Mouse (Mus musculus): ENCODE measurements around the gene Hsf2bp. TPM values are rescaled to one million over a fixed set of nuclear protein-coding genes. Genes with fewer than 3 reads are reported as not detected.

Hsf2bp gene
- polyA plus RNA-seq, 1 experiment, result 0.30 TPM

DNA sequence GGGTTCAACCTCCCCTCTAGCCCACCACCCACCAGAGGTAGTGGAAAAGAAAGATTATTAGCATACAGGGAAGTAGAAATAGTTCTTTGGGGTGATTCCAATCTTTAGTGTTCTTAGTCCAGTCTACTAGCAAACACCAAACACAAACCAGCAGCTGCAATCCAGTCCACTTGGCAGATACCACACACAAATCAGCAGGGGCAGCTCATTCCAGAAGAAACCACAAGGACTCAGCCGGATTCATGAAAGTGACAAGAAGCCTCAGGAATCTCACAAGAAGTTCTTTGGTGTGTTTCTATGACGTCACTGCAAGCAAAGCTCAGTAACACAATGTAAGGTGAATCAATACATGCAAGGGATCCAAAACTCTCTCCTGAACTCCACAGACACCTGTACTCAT, 44.1 kb downstream of the Hsf2bp start:
- no peak for DNase-seq (ENCODE audit: extremely low spot score in 1 of 2, low spot score in 1 of 2)

GRCm38 (mm10) chr17:31989035-31989434, 47.1 kb downstream of the Hsf2bp start:
- no peak for DNase-seq (ENCODE audit: extremely low spot score in 1 of 2, low spot score in 1 of 2)

GRCm38 (mm10) chr17:31986915-31987314, 49.2 kb downstream of the Hsf2bp start:
- DNase-seq (ENCODE audit: extremely low spot score in 1 of 2, low spot score in 1 of 2), result no peak

DNA sequence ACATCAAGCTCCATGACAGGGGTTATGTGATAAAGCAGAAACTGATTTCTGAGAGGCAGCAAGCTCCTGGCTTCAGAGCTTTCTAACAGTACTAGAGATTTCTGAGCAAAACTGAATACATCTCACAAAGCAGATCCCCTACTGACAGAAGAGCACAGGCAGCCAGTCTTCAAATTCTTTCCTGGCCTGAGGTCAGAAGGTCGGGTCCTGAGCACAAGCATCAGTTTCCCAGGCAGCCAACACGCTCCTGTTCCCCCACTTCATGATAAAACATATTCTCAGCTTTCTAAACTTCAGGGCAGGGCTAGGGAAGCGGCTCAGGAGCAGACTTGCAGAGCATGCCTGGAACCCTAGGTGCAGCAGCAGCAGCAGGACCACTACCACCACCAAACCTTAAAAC, 52.7 kb downstream of the Hsf2bp start:
- no peak for DNase-seq (ENCODE audit: extremely low spot score in 1 of 2, low spot score in 1 of 2)

- no peak for DNase-seq (ENCODE audit: extremely low spot score in 1 of 2, low spot score in 1 of 2)
Measured at GRCm38 (mm10) chr17:31982326-31983190, 53.6 kb downstream of the Hsf2bp start.

- DNase-seq (ENCODE audit: extremely low spot score in 1 of 2, low spot score in 1 of 2), result no peak
Measured at GRCm38 (mm10) chr17:31979888-31980287, 56.3 kb downstream of the Hsf2bp start.

DNA sequence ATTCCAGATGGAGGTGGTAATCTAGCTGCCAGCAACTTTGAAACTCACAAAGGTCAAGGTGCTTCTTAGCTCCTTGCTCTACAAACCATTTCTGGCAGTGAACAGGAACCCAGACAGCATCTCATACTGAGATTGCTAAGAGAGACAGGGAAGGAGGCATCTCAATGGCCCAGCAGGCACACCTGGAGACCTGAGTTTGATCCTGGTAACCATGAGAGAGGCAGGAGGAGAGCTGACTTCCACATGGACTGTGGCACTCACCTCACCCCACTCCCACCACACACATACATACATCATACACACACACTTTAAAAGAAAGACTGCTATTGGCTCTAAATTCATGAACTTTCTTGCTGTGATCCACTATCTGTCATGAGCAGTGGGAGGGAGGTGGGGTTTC, 59.0 kb downstream of the Hsf2bp start:
- no peak for DNase-seq (ENCODE audit: extremely low spot score in 1 of 2, low spot score in 1 of 2)

- DNase-seq (ENCODE audit: extremely low spot score in 1 of 2, low spot score in 1 of 2), result no peak
Measured at GRCm38 (mm10) chr17:31976501-31976900, 59.6 kb downstream of the Hsf2bp start.

- DNase-seq (ENCODE audit: extremely low spot score in 1 of 2, low spot score in 1 of 2), result no peak
Measured at GRCm38 (mm10) chr17:31974694-31975093, 61.5 kb downstream of the Hsf2bp start.

GRCm38 (mm10) chr17:31973664-31974230, 62.4 kb downstream of the Hsf2bp start:
- DNase-seq (ENCODE audit: extremely low spot score in 1 of 2, low spot score in 1 of 2), result peak in 1 of 2 experiments; percentile 47

DNA sequence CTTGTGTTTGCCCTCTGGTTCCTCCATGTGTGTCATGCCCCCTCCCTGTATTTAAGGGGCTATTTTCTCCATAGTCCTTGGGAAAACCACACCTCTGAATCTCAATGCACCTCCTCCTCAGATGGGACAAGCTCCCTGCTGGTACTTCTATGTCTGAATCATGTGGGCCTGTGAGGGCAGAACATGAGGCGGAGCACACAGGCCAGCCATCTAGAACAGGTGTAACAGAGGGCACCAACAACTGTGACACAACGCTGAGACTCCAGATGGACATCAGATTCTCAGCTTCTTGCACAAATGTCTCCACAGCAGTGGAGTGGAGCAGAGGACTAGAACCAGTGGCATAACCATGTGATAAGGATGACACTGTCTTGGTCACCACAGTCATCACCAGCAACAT, 65.3 kb downstream of the Hsf2bp start:
- no peak for DNase-seq (ENCODE audit: extremely low spot score in 1 of 2, low spot score in 1 of 2)

DNA sequence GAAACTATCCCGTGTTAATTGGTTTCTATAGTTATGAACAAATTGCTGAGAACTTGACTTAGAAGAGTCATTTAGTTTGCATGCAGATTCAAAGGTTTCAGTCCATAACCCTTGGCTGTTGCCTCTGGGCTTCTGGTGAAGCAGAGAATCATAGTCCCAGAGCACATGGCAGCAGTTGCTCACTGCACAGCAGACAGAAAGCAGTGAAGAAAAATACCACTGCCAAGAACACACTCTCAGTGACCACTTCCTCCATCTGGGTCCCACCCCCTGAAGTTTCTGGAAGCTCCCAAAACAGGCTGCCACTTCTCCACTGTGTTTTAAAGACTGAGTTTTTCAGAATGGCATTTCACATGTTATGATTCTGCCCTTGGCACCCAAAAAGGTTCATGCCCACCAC, 67.3 kb downstream of the Hsf2bp start:
- no peak for DNase-seq (ENCODE audit: extremely low spot score in 1 of 2, low spot score in 1 of 2)

- peak in 1 of 2 experiments; percentile 22 for DNase-seq (ENCODE audit: extremely low spot score in 1 of 2, low spot score in 1 of 2)
Measured at GRCm38 (mm10) chr17:31967311-31967710, 68.8 kb downstream of the Hsf2bp start.

DNA sequence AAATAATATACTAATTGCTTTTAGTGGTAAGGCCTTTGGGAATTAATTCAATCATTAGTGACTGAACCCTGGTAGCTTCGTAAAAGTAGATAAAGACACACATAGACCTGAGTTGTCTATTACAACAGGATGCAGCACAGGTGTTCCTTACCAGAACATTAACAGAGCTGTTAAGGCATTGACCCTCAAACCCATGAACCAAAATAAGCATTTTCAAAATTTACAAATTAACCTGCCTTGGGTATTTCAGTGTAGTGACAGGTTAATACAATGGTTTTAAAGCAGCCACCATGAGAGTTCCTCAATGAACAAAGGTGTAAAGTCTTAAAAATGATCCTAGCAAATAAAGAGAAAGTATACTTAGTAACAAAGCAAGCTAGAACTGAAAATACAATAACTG, 69.6 kb downstream of the Hsf2bp start:
- no peak for DNase-seq (ENCODE audit: extremely low spot score in 1 of 2, low spot score in 1 of 2)

GRCm38 (mm10) chr17:31965623-31966022, 70.5 kb downstream of the Hsf2bp start:
- no peak for DNase-seq (ENCODE audit: extremely low spot score in 1 of 2, low spot score in 1 of 2)

DNA sequence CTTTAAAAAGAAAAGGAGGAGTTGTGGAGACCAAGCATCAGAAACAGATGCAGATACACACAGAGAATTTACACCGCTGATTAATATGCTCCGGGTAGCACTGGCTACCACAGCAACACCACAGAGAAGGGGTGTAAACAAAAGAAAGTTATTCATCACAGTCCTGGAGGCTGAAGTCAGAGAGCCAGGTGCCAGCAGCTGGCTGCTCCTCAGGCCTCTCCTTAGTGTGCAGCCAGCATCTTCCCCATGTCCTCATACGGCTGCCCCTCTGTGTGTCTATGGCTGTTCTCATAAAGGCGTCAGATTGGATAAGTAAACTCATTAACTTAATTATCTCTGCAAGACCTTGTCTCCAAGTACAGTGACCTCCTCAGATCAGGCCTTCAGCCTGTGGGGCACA, 73.2 kb downstream of the Hsf2bp start:
- no peak for DNase-seq (ENCODE audit: extremely low spot score in 1 of 2, low spot score in 1 of 2)

GRCm38 (mm10) chr17:31962281-31962680, 73.9 kb downstream of the Hsf2bp start:
- DNase-seq (ENCODE audit: extremely low spot score in 1 of 2, low spot score in 1 of 2), result no peak

DNA sequence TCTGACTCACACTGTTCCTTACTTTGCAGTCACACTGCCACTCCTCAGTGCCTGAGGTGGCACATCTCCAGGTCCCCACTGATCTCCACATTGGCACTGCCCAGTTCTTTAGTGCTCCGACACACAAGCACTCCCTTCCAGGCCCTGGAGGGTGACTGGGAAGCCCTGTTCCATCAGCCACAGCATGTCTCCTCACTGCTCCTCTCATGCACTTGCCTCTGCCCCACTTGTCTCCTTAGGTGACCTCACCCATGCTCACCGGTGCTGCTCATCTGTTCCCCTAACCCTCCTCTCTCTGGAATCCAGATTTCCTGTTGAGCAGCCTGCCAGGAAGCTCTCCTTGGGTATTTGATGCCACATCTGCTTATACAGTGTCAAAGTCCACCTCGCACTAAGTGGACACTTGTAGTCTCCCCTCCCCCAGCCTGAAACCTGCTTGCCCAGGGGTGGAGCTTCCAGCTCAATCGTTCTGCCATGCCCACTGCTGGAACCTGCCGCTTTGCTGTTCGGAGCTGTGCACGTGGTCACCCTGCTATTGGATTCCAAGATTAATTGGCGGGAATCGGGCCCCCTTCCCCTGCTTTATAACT, 81.5 kb downstream of the Hsf2bp start:
- DNase-seq (ENCODE audit: extremely low spot score in 1 of 2, low spot score in 1 of 2), result no peak

- no peak for DNase-seq (ENCODE audit: extremely low spot score in 1 of 2, low spot score in 1 of 2)
Measured at GRCm38 (mm10) chr17:31949076-31949475, 87.1 kb downstream of the Hsf2bp start.

GRCm38 (mm10) chr17:31946436-31946835, 89.7 kb downstream of the Hsf2bp start:
- no peak for DNase-seq (ENCODE audit: extremely low spot score in 1 of 2, low spot score in 1 of 2)

- DNase-seq (ENCODE audit: extremely low spot score in 1 of 2, low spot score in 1 of 2), result no peak
Measured at GRCm38 (mm10) chr17:31943881-31944539, 92.1 kb downstream of the Hsf2bp start.
